13 mouse cellular contexts compared by ENCODE assay signal in genomic region chr19:5835054-5835921, GRCm38 (mm10). TPM values are rescaled to one million over a fixed set of nuclear protein-coding genes. Genes with fewer than 3 reads are reported as not detected.
DNase-seq lines count a peak whose midpoint lies in the region; ATAC-seq and TF ChIP-seq lines count a peak whose summit lies in the region.
"Had no signal": no experiment of that assay in that cellular context is flagged by ENCODE, and none has a peak within 500 bp of the region (broad histone marks: within the 10 kb centered on the region; RNA-seq: fewer than 3 reads in every experiment).

No protein-coding gene starts in this region.

- peak; percentile 77 for TF ChIP-seq POLR2A in myocyte (IDR thresholded peaks at IDR 0.05; ENCODE audit: insufficient read length, low read depth)

- H3K36me3 ChIP-seq in liver, embryonic 13.5 days = no peaks in the 10 kb centered on the region
- no peaks in the 10 kb centered on the region for H3K36me3 ChIP-seq in myocyte (ENCODE audit: control insufficient read depth, insufficient read depth)
- no peaks in the 10 kb centered on the region for H3K36me3 ChIP-seq in hindbrain, embryonic 12.5 days
- no peaks in the 10 kb centered on the region for H3K36me3 ChIP-seq in limb, embryonic 10.5 days
- H3K36me3 ChIP-seq: embryonic facial prominence, embryonic 12.5 days; hindbrain, embryonic 15.5 days; limb, embryonic 15.5 days had no signal

- DNase-seq in gastrocnemius, adult 2 months = no peak
- no peak for DNase-seq in gastrocnemius, postnatal 4 days (ENCODE audit: low spot score in 2 of 2)
- no peak for DNase-seq in liver, embryonic 13.5 days
- DNase-seq in liver (no peak), NIH3T3 (ENCODE audit: low read depth) (peak; percentile 65)
- DNase-seq in limb, embryonic 10.5 days (ENCODE audit: low spot score) = no peak
- DNase-seq: cerebellum, postnatal 36 days; retina, postnatal 1 day had no signal

- no peak overlapping the region for H3K4me2 ChIP-seq in liver, embryonic 13.5 days
- H3K4me2 ChIP-seq in myocyte (ENCODE audit: low read depth) = peak overlapping the region; percentile 87
- H3K4me2 ChIP-seq in hindbrain, embryonic 12.5 days (replicated peaks) = no peak overlapping the region
- H3K4me2 ChIP-seq: embryonic facial prominence, embryonic 12.5 days; hindbrain, embryonic 15.5 days; limb, embryonic 15.5 days had no signal

- intact Hi-C loops in gastrocnemius, adult 2 months (cut with DNase I) = no loop called here

- H3K9me3 ChIP-seq in liver, embryonic 13.5 days (replicated peaks) = no peaks in the 10 kb centered on the region
- H3K9me3 ChIP-seq in hindbrain, embryonic 12.5 days (replicated peaks) = no peaks in the 10 kb centered on the region
- no peaks in the 10 kb centered on the region for H3K9me3 ChIP-seq in limb, embryonic 10.5 days (replicated peaks)
- H3K9me3 ChIP-seq: embryonic facial prominence, embryonic 12.5 days; hindbrain, embryonic 15.5 days; limb, embryonic 15.5 days had no signal

- H3K9ac ChIP-seq in liver, embryonic 13.5 days = peak overlapping the region; percentile 18; the same call in 1 of the 2 replicates
- no peak overlapping the region for H3K9ac ChIP-seq in hindbrain, embryonic 12.5 days
- H3K9ac ChIP-seq: embryonic facial prominence, embryonic 12.5 days; hindbrain, embryonic 15.5 days; limb, embryonic 15.5 days had no signal

- peak overlapping the region; percentile 94 for H3K4me3 ChIP-seq in gastrocnemius, adult 2 months
- H3K4me3 ChIP-seq in liver, embryonic 13.5 days (replicated peaks) = no peak overlapping the region
- H3K4me3 ChIP-seq in myocyte = no peak overlapping the region
- H3K4me3 ChIP-seq in hindbrain, embryonic 12.5 days = no peak overlapping the region
- H3K4me3 ChIP-seq in limb, embryonic 10.5 days = no peak overlapping the region
- H3K4me3 ChIP-seq: embryonic facial prominence, embryonic 12.5 days; hindbrain, embryonic 15.5 days; limb, embryonic 15.5 days had no signal

- no peaks in the 10 kb centered on the region for H3K27me3 ChIP-seq in liver, embryonic 13.5 days
- H3K27me3 ChIP-seq in myocyte (ENCODE audit: control insufficient read depth, insufficient read depth, insufficient read length) = no peaks in the 10 kb centered on the region
- H3K27me3 ChIP-seq in hindbrain, embryonic 12.5 days = no peaks in the 10 kb centered on the region
- no peaks in the 10 kb centered on the region for H3K27me3 ChIP-seq in limb, embryonic 10.5 days (ENCODE audit: low read depth, poor library complexity, severe bottlenecking)
- H3K27me3 ChIP-seq: embryonic facial prominence, embryonic 12.5 days; hindbrain, embryonic 15.5 days; limb, embryonic 15.5 days had no signal

- H3K27ac ChIP-seq in gastrocnemius, adult 2 months = peak overlapping the region; percentile 98
- no peak overlapping the region for H3K27ac ChIP-seq in liver, embryonic 13.5 days
- no peak overlapping the region for H3K27ac ChIP-seq in hindbrain, embryonic 12.5 days
- no peak overlapping the region for H3K27ac ChIP-seq in limb, embryonic 10.5 days
- H3K27ac ChIP-seq: embryonic facial prominence, embryonic 12.5 days; hindbrain, embryonic 15.5 days; limb, embryonic 15.5 days had no signal

- no peak for ATAC-seq in liver, embryonic 13.5 days (ENCODE audit: low read depth)
- ATAC-seq in hindbrain, embryonic 12.5 days (ENCODE audit: low FRiP score) = no peak

- no peak overlapping the region for H3ac ChIP-seq in myocyte (ENCODE audit: control insufficient read depth, insufficient read length)

- no peak for TF ChIP-seq CTCF in gastrocnemius, adult 2 months (IDR thresholded peaks at IDR 0.05)

- H3K4me1 ChIP-seq in liver, embryonic 13.5 days (replicated peaks) = peaks cover 60% of the 10 kb centered on the region
- H3K4me1 ChIP-seq in hindbrain, embryonic 12.5 days = no peaks in the 10 kb centered on the region; the same call in 1 of the 2 replicates
- peaks cover 7% of the 10 kb centered on the region; the same call in 1 of the 2 replicates for H3K4me1 ChIP-seq in limb, embryonic 10.5 days
- H3K4me1 ChIP-seq: embryonic facial prominence, embryonic 12.5 days; hindbrain, embryonic 15.5 days had no signal

- peaks cover 58% of the 10 kb centered on the region for H3K79me2 ChIP-seq in myocyte (ENCODE audit: control insufficient read depth, insufficient read depth)

- WGBS in liver, embryonic 13.5 days (ENCODE audit: insufficient replicate concordance) = 78% methylated on average over 10 of the region's 10 CpGs
- WGBS in hindbrain, embryonic 12.5 days = 90% methylated on average over 10 of the region's 10 CpGs
- 92% methylated on average over 10 of the region's 10 CpGs for WGBS in limb, embryonic 10.5 days

TF ChIP-seq in myocyte, 11 proteins besides CTCF, POLR2A, EP300 and RAD21:
- TF ChIP-seq MAX (IDR thresholded peaks at IDR 0.05; ENCODE audit: low read depth) (no peak), SRF (IDR thresholded peaks at IDR 0.05; ENCODE audit: control insufficient read depth, insufficient read length, low read depth) (no peak), TCF12 (IDR thresholded peaks at IDR 0.05; ENCODE audit: insufficient read depth, poor library complexity, severe bottlenecking) (no peak), REST (IDR thresholded peaks at IDR 0.05; ENCODE audit: insufficient read depth, insufficient read length) (no peak), USF1 (IDR thresholded peaks at IDR 0.05; ENCODE audit: low read depth) (no peak), CEBPB (IDR thresholded peaks at IDR 0.05; ENCODE audit: insufficient read depth, poor library complexity, severe bottlenecking) (no peak), MYOD1 (IDR thresholded peaks at IDR 0.05; ENCODE audit: control insufficient read depth in 1 of 3, insufficient read length in 2 of 3, low read depth in 2 of 3) (peak in 2 of 3 experiments; percentile 54 to 65), E2F4 (IDR thresholded peaks at IDR 0.05; ENCODE audit: insufficient read depth) (no peak), MYOG (IDR thresholded peaks at IDR 0.05; ENCODE audit: control insufficient read depth in 1 of 3, insufficient read depth in 1 of 3, insufficient read length in 2 of 3, low read depth in 2 of 3) (peak in 1 of 3 experiments; percentile 64), POLR2AphosphoS2 (IDR thresholded peaks at IDR 0.05; ENCODE audit: insufficient read length, low read depth) (peak; percentile 97), TCF3 (IDR thresholded peaks at IDR 0.05; ENCODE audit: insufficient read length, low read depth) (no peak)
TF ChIP-seq in myocyte: peak in this region for 3.

RNA-seq across cellular contexts. Expression of gene Frmd8, which starts 39.8 kb away (rescaled TPM):
- total RNA-seq in gastrocnemius, adult 2 months (2021) = 1 to 10 TPM; 3.4 to 4.0 TPM
- total RNA-seq in gastrocnemius, postnatal 4 days (2021) = 10 to 100 TPM; 16.2 to 16.7 TPM
- 13.9 and 15.8 TPM in 2 replicates for polyA plus RNA-seq in liver, embryonic 13.5 days (2015; fragmentation: Nextera tagmentation; extraction: Ambion mirVana)
- polyA plus RNA-seq in myocyte (2012; fragmentation: generic; extraction: Trizol) = 22.3 TPM
- polyA plus RNA-seq in hindbrain, embryonic 12.5 days (2016; fragmentation: Nextera tagmentation; extraction: Ambion mirVana) = 28.7 and 29.9 TPM in 2 replicates
- 43.5 and 48.7 TPM in 2 replicates for polyA plus RNA-seq in limb, embryonic 10.5 days (2016; fragmentation: Nextera tagmentation; extraction: Ambion mirVana)

RNA-seq across cellular contexts. Expression of gene Slc25a45, which starts 42.3 kb away (rescaled TPM):
- total RNA-seq in gastrocnemius, adult 2 months (2021) = under 1 TPM; 0.79 to 0.84 TPM
- 1 to 10 TPM; 3.7 to 3.8 TPM for total RNA-seq in gastrocnemius, postnatal 4 days (2021)
- 5.7 and 6.8 TPM in 2 replicates for polyA plus RNA-seq in liver, embryonic 13.5 days (2015; fragmentation: Nextera tagmentation; extraction: Ambion mirVana)
- 5.2 TPM for polyA plus RNA-seq in myocyte (2012; fragmentation: generic; extraction: Trizol)
- 2.0 and 2.2 TPM in 2 replicates for polyA plus RNA-seq in hindbrain, embryonic 12.5 days (2016; fragmentation: Nextera tagmentation; extraction: Ambion mirVana)
- 1.8 TPM in 2 replicates for polyA plus RNA-seq in limb, embryonic 10.5 days (2016; fragmentation: Nextera tagmentation; extraction: Ambion mirVana)

RNA-seq across cellular contexts. Expression of gene Tigd3, which starts 58.7 kb away (rescaled TPM):
- total RNA-seq in gastrocnemius, adult 2 months (2021) = under 1 TPM; 0.10 to 0.20 TPM
- total RNA-seq in gastrocnemius, postnatal 4 days (2021) = 1 to 10 TPM; 1.5 to 2.6 TPM
- 2.5 TPM in 2 replicates for polyA plus RNA-seq in liver, embryonic 13.5 days (2015; fragmentation: Nextera tagmentation; extraction: Ambion mirVana)
- polyA plus RNA-seq in myocyte (2012; fragmentation: generic; extraction: Trizol) = 0.31 TPM
- 11.0 and 11.3 TPM in 2 replicates for polyA plus RNA-seq in hindbrain, embryonic 12.5 days (2016; fragmentation: Nextera tagmentation; extraction: Ambion mirVana)
- 5.2 and 5.9 TPM in 2 replicates for polyA plus RNA-seq in limb, embryonic 10.5 days (2016; fragmentation: Nextera tagmentation; extraction: Ambion mirVana)
